Mouse (Mus musculus) E14TG2a.4 (cell line): ENCODE results near the gene Usp40.

ENCODE experiments used
- CTCF ChIP-seq: conservative IDR thresholded peaks from 2 replicates; pipeline ENCODE4 v1.5.1; 2014; ENCODE audit warnings: low read length
- NANOG ChIP-seq: IDR thresholded peaks from 2 replicates; pipeline ENCODE4 v1.6.1; 2014; ENCODE audit warnings: borderline replicate concordance, low read length, mixed read lengths
- POU5F1 ChIP-seq: IDR thresholded peaks from 2 replicates; pipeline ENCODE4 v1.6.1; 2014; ENCODE audit warnings: low read length, borderline replicate concordance

DNA sequence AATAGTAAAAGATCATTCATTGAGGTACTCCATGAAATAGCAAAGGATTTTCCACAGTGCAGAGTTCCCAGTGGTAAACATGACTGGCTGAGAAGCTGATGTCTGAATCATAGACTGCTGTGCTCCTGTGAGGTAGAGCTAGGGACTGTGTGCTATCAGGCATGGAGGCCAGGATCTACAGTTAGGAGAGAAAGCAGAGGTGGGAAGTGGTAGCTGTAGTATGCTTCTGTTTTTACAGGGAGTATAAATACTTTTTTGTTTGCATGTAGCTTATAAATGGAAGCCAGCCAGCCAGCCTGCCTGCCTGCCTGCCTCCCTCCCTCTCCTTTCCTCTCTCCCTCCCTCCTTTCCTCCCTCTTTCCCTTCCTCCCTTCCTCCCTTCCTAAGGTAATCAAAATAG, 95.0 kb downstream of the Usp40 start:
- TF ChIP-seq CTCF, result no peak
- TF ChIP-seq POU5F1, result no peak
- TF ChIP-seq NANOG, result no peak
